Mouse (Mus musculus): ENCODE measurements around the gene Ebf1.

DNA sequence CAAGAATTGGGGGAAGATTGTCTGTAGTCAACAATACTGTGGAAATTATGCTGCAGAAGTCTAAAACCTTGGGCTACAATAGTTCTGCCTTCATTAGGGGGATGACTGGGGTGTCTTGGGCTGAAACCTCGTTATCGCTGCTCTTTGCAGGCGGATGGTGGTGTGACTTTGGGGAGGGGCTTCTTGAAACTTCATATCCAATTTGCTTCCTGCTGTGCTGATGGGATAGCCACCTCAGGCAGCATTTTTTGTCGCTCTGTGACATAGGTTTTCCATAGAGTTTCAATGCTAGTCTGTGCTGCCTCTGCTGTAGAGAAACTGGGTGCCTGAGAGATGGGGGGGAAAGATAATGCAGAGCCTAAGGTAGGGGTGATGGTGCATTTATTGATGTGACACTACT is 198.9 kb downstream of the Ebf1 start:
- TF ChIP-seq CTCF (IDR thresholded peaks at IDR 0.05; ENCODE audit: low read depth, low read length) (no peak), POLR2A (IDR thresholded peaks at IDR 0.05; ENCODE audit: insufficient read depth, low read length) (no peak)
